Mouse (Mus musculus) cerebellum, adult 2 months (tissue): ENCODE measurements around the gene Tex11.

Experiments
- CTCF ChIP-seq: fragments of 200-500 bp; IDR thresholded peaks from 2 replicates; pipeline ENCODE4 v1.5.1; 2011; ENCODE audit warnings: low read depth, mild to moderate bottlenecking, control low read depth, low read length, moderate library complexity, borderline replicate concordance; ENCODE audit not compliant: insufficient read depth
- POLR2A ChIP-seq: fragments of 200-500 bp; IDR thresholded peaks from 2 replicates; pipeline ENCODE4 v1.6.1; 2011; ENCODE audit warnings: low read length, control low read depth, borderline replicate concordance; ENCODE audit not compliant: insufficient read depth

DNA sequence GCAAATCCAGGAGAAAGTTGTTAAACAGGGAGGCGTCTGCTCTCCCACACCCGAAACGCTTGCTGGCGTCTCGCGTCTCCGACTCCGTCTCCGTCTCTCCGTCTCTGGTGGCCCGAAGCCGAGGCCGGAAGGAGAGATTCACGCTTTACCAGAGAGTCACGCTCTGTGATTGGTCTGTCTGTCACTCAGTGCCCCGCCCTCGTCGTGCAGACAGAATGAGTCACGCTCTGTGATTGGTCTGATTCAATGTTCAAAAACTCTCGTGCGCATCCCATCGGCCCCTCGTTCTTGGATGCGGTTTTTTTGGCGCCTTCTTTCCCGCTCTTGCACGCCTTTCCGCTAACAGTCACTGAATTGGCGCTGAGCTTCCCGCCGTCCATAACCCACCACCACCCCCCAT, at the start of gene Tex11:
- TF ChIP-seq POLR2A = no peak
- TF ChIP-seq CTCF = no peak
